ENCODE assay signal across 8 mouse cellular contexts in the genomic region with DNA sequence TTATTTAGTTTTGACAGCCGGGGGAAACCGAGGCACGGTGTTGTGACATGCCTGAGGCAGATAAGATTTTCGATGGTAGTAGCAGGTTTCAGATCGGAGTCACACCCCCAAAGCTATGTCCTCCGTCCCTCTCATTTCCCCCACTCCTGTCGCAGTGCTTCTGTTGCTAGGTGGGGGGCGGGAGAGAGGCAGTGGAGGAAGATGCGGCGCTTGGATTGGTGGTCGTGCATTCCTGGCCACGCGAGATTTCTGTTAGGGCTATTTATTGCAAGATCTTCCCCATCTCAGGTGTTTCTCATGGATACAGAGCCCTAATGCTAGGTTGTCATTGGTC. TPM values are rescaled to one million over a fixed set of nuclear protein-coding genes. Genes with fewer than 3 reads are reported as not detected.
DNase-seq lines count a peak whose midpoint lies in the region; ATAC-seq and TF ChIP-seq lines count a peak whose summit lies in the region.

No protein-coding gene starts in this region.

- H3K4me2 ChIP-seq in midbrain, postnatal 0 days (ENCODE audit: low read depth, low read length, poor library complexity, severe bottlenecking): peak overlapping the region; percentile 50

- peak; percentile 88 for ATAC-seq in midbrain, postnatal 0 days (ENCODE audit: low FRiP score)

- intact Hi-C loops in left cerebral cortex, postnatal 4 days (cut with DNase I): loop anchor here (5.0 kb wide), 1 partner anchor 110 kb away; no protein-coding TSS in a partner anchor

- peak overlapping the region; percentile 89 for H3K9ac ChIP-seq in ES-Bruce4 (ENCODE audit: low read depth, poor library complexity, severe bottlenecking)
- H3K9ac ChIP-seq in midbrain, postnatal 0 days (replicated peaks; ENCODE audit: low read length, poor library complexity, severe bottlenecking): peak overlapping the region; percentile 87

- no peak for TF ChIP-seq POLR2A in ES-Bruce4 (IDR thresholded peaks at IDR 0.05; ENCODE audit: insufficient read depth, low read length)
- peak; percentile 65; the same call in 1 of the 2 replicates for TF ChIP-seq POLR2A in cortical plate, adult 2 months (IDR thresholded peaks at IDR 0.05; ENCODE audit: extremely low read depth, insufficient read depth, low read length)

- no peaks in the 10 kb centered on the region for H3K27me3 ChIP-seq in ES-Bruce4 (ENCODE audit: control insufficient read depth, insufficient read depth, low read length, poor library complexity, severe bottlenecking)
- no peaks in the 10 kb centered on the region for H3K27me3 ChIP-seq in midbrain, postnatal 0 days (ENCODE audit: insufficient read depth, low read length)

- no peaks in the 10 kb centered on the region for H3K4me1 ChIP-seq in ES-Bruce4 (ENCODE audit: control insufficient read depth, insufficient read depth, low read length)
- H3K4me1 ChIP-seq in cortical plate, adult 2 months (ENCODE audit: control insufficient read depth, insufficient read depth, low read length): peaks cover 4% of the 10 kb centered on the region; the same call in 1 of the 2 replicates
- H3K4me1 ChIP-seq in midbrain, postnatal 0 days (ENCODE audit: insufficient read depth, low read length): peaks cover 13% of the 10 kb centered on the region; the same call in 1 of the 2 replicates

- no peak overlapping the region; the same call in 1 of the 2 replicates for H3K27ac ChIP-seq in ES-Bruce4 (ENCODE audit: insufficient read depth, low read length)
- H3K27ac ChIP-seq in cortical plate, adult 2 months (ENCODE audit: insufficient read depth, low read length): peak overlapping the region; percentile 77
- peak overlapping the region; percentile 98 for H3K27ac ChIP-seq in midbrain, postnatal 0 days (ENCODE audit: low read depth, low read length)

- H3K4me3 ChIP-seq in ES-Bruce4 (ENCODE audit: low read depth, low read length): peak overlapping the region; percentile 87
- H3K4me3 ChIP-seq in cortical plate, adult 2 months (ENCODE audit: insufficient read depth, low read length): peak overlapping the region; percentile 80
- H3K4me3 ChIP-seq in midbrain, postnatal 0 days (ENCODE audit: low read depth, low read length): peak overlapping the region; percentile 79

- 0% methylated on average over 13 of the region's 13 CpGs for WGBS in midbrain, postnatal 0 days

- no peaks in the 10 kb centered on the region for H3K9me3 ChIP-seq in ES-Bruce4 (replicated peaks; ENCODE audit: control insufficient read depth, insufficient read depth, low read length, poor library complexity, severe bottlenecking)
- H3K9me3 ChIP-seq in midbrain, postnatal 0 days (ENCODE audit: low read length): no peaks in the 10 kb centered on the region

- H3K36me3 ChIP-seq in ES-Bruce4 (ENCODE audit: control insufficient read depth, insufficient read depth, low read length, poor library complexity, severe bottlenecking): no peaks in the 10 kb centered on the region
- no peaks in the 10 kb centered on the region for H3K36me3 ChIP-seq in midbrain, postnatal 0 days (ENCODE audit: insufficient read depth, low read length)

- peak; percentile 46 for DNase-seq in adrenal gland, postnatal 10 days
- no peak for DNase-seq in adrenal gland, adult 2 months
- peak; percentile 47 for DNase-seq in heart, postnatal 4 days
- peak; percentile 84 for DNase-seq in left cerebral cortex, postnatal 4 days
- peak; percentile 96 for DNase-seq in midbrain, postnatal 0 days (ENCODE audit: low spot score)
- DNase-seq in thymus, postnatal 25 days: peak; percentile 31

- TF ChIP-seq EP300 in ES-Bruce4 (IDR thresholded peaks at IDR 0.05; ENCODE audit: insufficient read depth, low read depth, low read length): no peak

- no peak for TF ChIP-seq CTCF in ES-Bruce4 (IDR thresholded peaks at IDR 0.05; ENCODE audit: low read depth, low read length)
- TF ChIP-seq CTCF in cortical plate, adult 2 months (IDR thresholded peaks at IDR 0.05; ENCODE audit: extremely low read depth, insufficient read depth, low read length): no peak
- peak; percentile 49 for TF ChIP-seq CTCF in midbrain, postnatal 0 days (IDR thresholded peaks at IDR 0.05)

RNA-seq across cellular contexts. Expression of gene Dcaf7, which starts 0.7 kb away (rescaled TPM):
- total RNA-seq in adrenal gland, postnatal 10 days (2021): 10 to 100 TPM; 54.3 to 56.1 TPM
- total RNA-seq in adrenal gland, adult 2 months (2021): 10 to 100 TPM; 39.6 to 57.8 TPM
- 80.6 and 81.8 TPM in 2 replicates for polyA plus RNA-seq in adrenal gland, adult 2 months (2012; rRNA removed)
- polyA plus RNA-seq in ES-Bruce4 (2011; ENCODE audit: insufficient read depth, insufficient read length, low read depth, missing spikeins): 48.9 TPM in 2 replicates
- 111 and 115 TPM in 2 replicates for polyA plus RNA-seq in cortical plate, adult 2 months (2012; rRNA removed)
- total RNA-seq in heart, postnatal 4 days (2021): 10 to 100 TPM; 60.9 to 66.5 TPM
- total RNA-seq in left cerebral cortex, postnatal 4 days (2021): 100 to 1,000 TPM; 167 to 185 TPM
- 313 and 343 TPM in 2 replicates for total RNA-seq in midbrain, postnatal 0 days (2014; rRNA removed)
- 166 and 170 TPM in 2 replicates for polyA plus RNA-seq in midbrain, postnatal 0 days (2015; fragmentation: Nextera tagmentation; extraction: Ambion mirVana)

RNA-seq across cellular contexts. Expression of gene Taco1, which starts 28.5 kb away (rescaled TPM):
- total RNA-seq in adrenal gland, postnatal 10 days (2021): 10 to 100 TPM; 40.8 to 52.4 TPM
- total RNA-seq in adrenal gland, adult 2 months (2021): 10 to 100 TPM; 25.8 to 37.8 TPM
- polyA plus RNA-seq in adrenal gland, adult 2 months (2012; rRNA removed): 17.4 and 17.5 TPM in 2 replicates
- 9.8 and 11.6 TPM in 2 replicates for polyA plus RNA-seq in ES-Bruce4 (2011; ENCODE audit: insufficient read depth, insufficient read length, low read depth, missing spikeins)
- 11.9 and 12.4 TPM in 2 replicates for polyA plus RNA-seq in cortical plate, adult 2 months (2012; rRNA removed)
- total RNA-seq in heart, postnatal 4 days (2021): 10 to 100 TPM; 41.1 to 41.5 TPM
- 10 to 100 TPM; 12.3 to 12.8 TPM for total RNA-seq in left cerebral cortex, postnatal 4 days (2021)
- 17.3 and 18.6 TPM in 2 replicates for total RNA-seq in midbrain, postnatal 0 days (2014; rRNA removed)
- 5.1 and 5.8 TPM in 2 replicates for polyA plus RNA-seq in midbrain, postnatal 0 days (2015; fragmentation: Nextera tagmentation; extraction: Ambion mirVana)

RNA-seq across cellular contexts. Expression of gene Kcnh6, which starts 29.5 kb away (rescaled TPM):
- total RNA-seq in adrenal gland, postnatal 10 days (2021): under 1 TPM; 0.24 to 0.61 TPM
- total RNA-seq in adrenal gland, adult 2 months (2021): under 1 TPM; 0.07 to 0.14 TPM
- polyA plus RNA-seq in adrenal gland, adult 2 months (2012; rRNA removed): 0.46 and 0.48 TPM in 2 replicates
- polyA plus RNA-seq in ES-Bruce4 (2011; ENCODE audit: insufficient read depth, insufficient read length, low read depth, missing spikeins): 0.21 and 0.68 TPM in 2 replicates
- polyA plus RNA-seq in cortical plate, adult 2 months (2012; rRNA removed): 1.4 and 1.5 TPM in 2 replicates
- total RNA-seq in heart, postnatal 4 days (2021): under 1 TPM; 0.19 to 0.45 TPM
- 1 to 10 TPM; 1.4 to 1.7 TPM for total RNA-seq in left cerebral cortex, postnatal 4 days (2021)
- total RNA-seq in midbrain, postnatal 0 days (2014; rRNA removed): 3.1 TPM in 2 replicates
- polyA plus RNA-seq in midbrain, postnatal 0 days (2015; fragmentation: Nextera tagmentation; extraction: Ambion mirVana): 2.8 and 3.1 TPM in 2 replicates

RNA-seq across cellular contexts. Expression of gene Ace3, which starts 42.9 kb away (rescaled TPM):
- total RNA-seq in adrenal gland, postnatal 10 days (2021): not detected
- total RNA-seq in adrenal gland, adult 2 months (2021): not detected
- not detected in 2 replicates for polyA plus RNA-seq in adrenal gland, adult 2 months (2012; rRNA removed)
- polyA plus RNA-seq in ES-Bruce4 (2011; ENCODE audit: insufficient read depth, insufficient read length, low read depth, missing spikeins): not detected in 2 replicates
- not detected in 2 replicates for polyA plus RNA-seq in cortical plate, adult 2 months (2012; rRNA removed)
- total RNA-seq in heart, postnatal 4 days (2021): not detected
- not detected for total RNA-seq in left cerebral cortex, postnatal 4 days (2021)
- not detected in 2 replicates for total RNA-seq in midbrain, postnatal 0 days (2014; rRNA removed)
- 0.07 TPM in 1 of 2 replicates, not detected in the other for polyA plus RNA-seq in midbrain, postnatal 0 days (2015; fragmentation: Nextera tagmentation; extraction: Ambion mirVana)

RNA-seq across cellular contexts. Expression of gene Map3k3, which starts 47.0 kb away (rescaled TPM):
- total RNA-seq in adrenal gland, postnatal 10 days (2021): 10 to 100 TPM; 44.3 to 48.8 TPM
- 10 to 100 TPM; 32.0 to 39.7 TPM for total RNA-seq in adrenal gland, adult 2 months (2021)
- polyA plus RNA-seq in adrenal gland, adult 2 months (2012; rRNA removed): 19.9 and 20.8 TPM in 2 replicates
- 44.6 and 46.1 TPM in 2 replicates for polyA plus RNA-seq in ES-Bruce4 (2011; ENCODE audit: insufficient read depth, insufficient read length, low read depth, missing spikeins)
- 32.3 and 33.2 TPM in 2 replicates for polyA plus RNA-seq in cortical plate, adult 2 months (2012; rRNA removed)
- total RNA-seq in heart, postnatal 4 days (2021): 10 to 100 TPM; 55.6 to 55.8 TPM
- total RNA-seq in left cerebral cortex, postnatal 4 days (2021): 10 to 100 TPM; 30.7 to 31.9 TPM
- total RNA-seq in midbrain, postnatal 0 days (2014; rRNA removed): 26.0 and 26.4 TPM in 2 replicates
- polyA plus RNA-seq in midbrain, postnatal 0 days (2015; fragmentation: Nextera tagmentation; extraction: Ambion mirVana): 7.8 and 9.2 TPM in 2 replicates
